Mouse (Mus musculus) cerebellum, adult 11-12 months (tissue): ENCODE measurements around the gene Ppard.

ENCODE experiments used
- DNase-seq: peaks from one replicate; pipeline ENCODE4 v3.0.0; 2022

Ppard gene

DNA sequence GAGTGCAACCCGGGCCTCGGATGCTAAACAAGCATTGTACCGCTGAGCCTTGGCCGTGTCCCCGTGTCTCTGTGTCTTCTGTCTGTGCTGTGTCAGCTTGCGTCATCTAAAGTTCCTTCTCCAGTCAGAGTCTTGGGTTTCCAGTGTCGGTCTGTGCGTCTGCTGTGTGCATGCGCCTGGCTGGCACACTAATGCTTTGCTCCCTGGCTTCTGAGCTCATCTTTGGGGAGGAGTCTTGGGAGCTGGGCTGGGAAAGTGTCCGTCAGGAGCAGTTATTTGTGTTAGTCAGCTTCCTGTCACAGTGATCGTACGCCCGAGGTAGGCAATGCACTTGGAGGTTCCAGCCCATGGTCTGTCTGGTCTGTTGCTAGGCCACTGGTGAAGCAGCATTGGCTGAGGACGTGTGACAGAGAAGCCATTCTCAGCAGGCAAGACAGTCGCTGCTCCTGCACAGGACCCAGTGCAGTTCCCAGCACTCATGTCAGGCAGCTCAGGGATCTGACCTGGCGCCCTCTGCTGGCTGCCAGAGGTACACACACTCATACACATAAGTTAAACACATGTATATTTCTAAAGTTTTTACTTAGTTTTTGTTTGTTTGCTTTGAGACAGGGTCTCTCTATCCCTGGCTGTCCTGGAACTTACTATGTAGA is 27.5 kb downstream of the Ppard start:
- DNase-seq = no peak

- no peak for DNase-seq
These were observed 28.0 kb downstream of the Ppard start for GRCm38 (mm10) chr17:28260543-28260909.

- DNase-seq = no peak
These were observed 29.3 kb downstream of the Ppard start for GRCm38 (mm10) chr17:28261795-28262194.

DNA sequence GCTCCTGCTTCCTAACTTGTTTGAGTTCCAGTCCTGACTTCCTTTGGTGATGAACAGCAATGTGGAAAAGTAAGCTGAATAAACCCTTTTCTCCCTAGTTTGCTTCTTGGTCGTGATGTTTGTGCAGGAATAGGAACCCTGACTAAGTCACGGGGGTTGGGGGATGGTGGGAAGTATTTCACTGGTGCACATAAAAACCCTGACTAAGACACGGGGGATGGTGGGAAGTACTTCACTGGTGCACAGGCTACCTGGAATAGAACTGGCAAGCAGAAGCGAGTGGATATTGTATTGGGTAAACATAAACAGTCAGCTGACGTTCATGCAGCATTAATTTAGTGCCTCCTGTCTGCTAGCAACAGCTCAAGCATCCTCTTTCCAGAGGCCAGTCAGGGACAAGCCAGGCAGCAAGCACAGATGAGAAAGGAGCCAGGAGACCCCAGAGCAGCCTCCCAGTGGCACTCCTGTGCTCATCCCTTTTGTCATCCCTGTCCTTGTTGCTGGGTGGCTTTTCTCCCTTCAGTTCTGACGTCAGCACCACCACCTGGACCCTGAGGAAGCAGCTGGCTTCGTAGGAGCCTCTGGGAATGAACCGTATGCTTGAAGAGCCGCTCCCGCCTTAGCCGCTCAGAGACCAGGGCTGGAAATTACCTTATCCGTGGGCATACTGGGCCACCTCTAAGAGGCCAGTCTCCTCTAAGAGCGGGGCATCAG is 30.8 kb downstream of the Ppard start:
- DNase-seq = no peak

- no peak for DNase-seq
These were observed 34.8 kb downstream of the Ppard start for GRCm38 (mm10) chr17:28267251-28267650.

DNA sequence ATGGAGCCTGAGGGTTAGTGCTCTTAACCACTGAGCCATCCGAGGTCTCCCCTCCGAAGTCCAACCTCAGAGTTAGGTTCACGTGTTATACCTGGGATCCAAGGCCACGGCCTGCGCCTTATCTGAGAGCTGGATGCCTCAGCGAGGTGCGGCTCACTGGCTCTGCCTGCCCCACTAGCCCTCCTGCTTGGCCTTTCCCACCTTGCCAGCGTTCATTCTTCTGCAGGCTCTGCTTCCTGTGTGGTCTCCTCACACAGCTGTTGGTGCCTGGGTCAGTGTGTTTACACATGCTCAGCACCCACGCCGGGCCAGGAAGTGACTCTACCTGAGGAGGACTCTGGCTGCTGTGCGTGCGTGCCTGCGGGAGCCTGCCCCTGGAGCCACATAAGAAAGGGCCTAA is 37.7 kb downstream of the Ppard start:
- no peak for DNase-seq

- no peak for DNase-seq
These were observed 39.2 kb downstream of the Ppard start for GRCm38 (mm10) chr17:28271537-28272266.

GRCm38 (mm10) chr17:28272281-28272680 is 39.8 kb downstream of the Ppard start:
- DNase-seq = no peak

GRCm38 (mm10) chr17:28272837-28273236 is 40.3 kb downstream of the Ppard start:
- no peak for DNase-seq

DNA sequence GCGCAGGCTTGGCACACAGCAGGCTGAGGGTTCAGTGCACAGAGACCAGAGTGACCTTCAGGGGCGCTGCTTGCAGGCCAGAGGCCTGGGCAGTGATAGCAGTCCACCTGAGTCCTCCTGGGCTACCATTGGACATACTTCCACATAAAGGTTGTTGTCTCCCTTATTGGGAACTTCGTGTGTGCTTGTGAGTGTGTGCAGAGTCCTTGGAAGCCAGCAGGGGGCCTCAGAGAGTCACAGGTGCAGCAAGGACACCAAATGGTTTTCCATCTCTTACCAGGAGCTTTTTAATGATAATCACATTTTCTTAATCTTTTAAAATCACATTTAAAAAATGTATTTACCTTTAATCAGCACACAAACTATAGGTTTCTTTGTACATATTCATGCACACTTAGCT is 42.2 kb downstream of the Ppard start:
- no peak for DNase-seq

- no peak for DNase-seq
These were observed 44.7 kb downstream of the Ppard start for GRCm38 (mm10) chr17:28277226-28277625.

DNA sequence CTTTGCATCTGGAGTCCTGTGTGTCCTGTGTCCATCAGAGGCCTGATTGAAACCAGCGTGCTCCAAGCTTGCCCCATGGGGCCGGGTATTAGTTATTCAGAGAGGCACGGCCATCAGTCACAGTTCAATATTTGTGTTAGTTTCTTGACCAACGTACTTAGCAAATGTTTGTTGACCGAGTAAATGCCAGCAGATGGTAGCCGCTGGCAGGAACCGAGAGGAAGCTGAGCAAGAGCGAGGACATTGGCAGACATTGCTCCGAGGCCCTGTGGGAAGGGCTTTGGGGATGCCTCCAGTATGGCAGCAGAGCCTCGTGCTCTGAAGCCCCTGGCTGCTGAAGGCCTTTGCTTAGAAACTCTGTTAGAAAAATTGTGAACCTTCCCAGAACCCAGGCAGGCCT is 45.2 kb downstream of the Ppard start:
- DNase-seq = no peak

GRCm38 (mm10) chr17:28278156-28278555 is 45.7 kb downstream of the Ppard start:
- DNase-seq = no peak

DNA sequence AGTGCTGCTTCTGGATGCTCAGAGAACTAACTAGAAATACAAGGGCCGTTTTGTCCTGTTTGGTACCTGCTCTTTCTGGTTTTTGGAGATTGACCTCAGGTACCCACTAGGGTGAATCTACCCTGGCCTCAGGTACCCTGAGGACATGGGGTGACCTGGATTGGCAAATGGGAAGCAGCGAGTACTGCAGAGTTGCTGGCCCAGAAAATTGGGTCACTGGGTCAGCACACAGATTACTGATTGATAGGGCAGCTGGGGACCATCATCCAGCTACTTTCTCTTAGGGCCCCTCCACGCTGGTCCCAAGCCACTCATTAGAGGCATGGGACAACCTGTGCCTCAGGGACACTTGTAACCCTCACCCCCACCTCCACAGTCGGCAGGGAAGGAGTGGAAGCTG is 46.7 kb downstream of the Ppard start:
- no peak for DNase-seq

DNA sequence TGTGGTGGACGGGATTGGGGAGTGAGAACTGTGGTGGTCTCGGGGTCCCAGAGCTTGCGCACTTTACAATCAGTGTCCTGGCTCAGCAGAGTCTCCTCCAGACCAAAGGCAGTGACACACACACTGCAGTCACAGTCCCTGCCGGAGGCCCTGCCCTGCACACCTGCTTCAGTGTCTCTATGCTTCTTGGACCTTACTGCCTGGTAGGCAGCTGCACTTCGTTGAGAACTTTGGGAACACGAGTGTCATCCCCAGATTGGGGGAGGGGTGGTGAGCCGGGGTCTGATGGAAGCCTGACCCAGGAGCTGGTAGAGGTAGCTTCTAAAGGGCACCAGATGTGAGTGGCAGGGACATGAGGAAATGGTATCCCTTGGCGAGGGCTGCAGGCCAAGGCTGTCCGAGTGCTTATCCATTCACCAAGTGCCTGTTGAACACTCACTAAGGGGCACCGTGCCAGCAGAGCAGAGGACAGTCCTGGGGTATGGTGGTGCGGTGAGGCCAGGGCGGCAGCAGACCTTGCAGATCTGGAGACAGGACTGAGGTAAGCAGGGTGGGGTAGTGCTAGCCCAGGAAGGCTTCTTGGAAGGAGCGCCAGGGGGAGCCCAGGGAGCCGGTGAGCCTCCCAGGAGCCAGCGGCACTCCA is 47.4 kb downstream of the Ppard start:
- DNase-seq = no peak

DNA sequence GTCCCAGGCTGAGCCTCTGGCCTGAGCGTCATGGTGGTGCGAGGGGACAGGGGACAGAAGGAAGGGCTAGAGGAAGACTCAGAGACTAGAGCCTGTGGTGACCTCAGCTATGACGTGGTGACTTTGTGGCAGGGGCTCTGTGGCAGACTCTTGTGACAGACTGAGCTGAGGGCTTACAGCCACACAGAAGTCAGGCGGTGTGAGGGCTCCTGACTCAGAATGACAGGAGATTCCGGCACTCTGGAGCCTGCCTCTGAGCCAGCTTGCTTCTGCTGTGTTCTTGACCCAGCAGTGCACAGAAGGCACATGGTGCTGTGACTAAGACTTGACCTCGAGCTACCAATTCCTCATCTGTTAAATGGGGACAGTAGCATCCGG is 47.9 kb downstream of the Ppard start:
- no peak for DNase-seq

DNA sequence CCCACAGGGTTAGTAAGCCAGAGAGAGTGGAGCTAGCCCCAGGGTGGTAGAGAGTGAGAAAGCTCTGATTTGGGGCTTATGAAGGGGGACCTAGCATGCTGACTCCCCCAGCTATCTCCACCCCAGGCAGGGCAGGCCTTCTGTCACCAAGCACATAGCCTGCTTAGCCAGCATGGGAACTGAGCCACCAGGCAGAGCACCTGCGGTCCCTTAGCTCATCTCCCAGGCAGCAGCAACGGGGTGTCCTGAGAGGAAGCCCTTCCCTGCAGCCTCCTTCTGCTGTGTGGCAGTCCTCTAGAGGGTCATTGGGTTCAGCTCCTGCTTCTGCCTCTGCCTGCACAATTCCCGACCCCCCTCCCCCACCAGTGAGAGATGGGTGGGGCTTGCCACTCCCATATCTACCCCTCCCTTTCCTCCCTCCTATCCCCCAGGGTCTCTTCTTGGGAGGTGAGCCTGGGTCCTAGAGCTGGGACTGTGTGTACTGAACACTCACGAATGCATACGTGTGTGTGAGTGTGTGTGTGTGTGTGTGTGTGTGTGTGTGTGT is 48.4 kb downstream of the Ppard start:
- no peak for DNase-seq

- DNase-seq = no peak
These were observed 49.5 kb downstream of the Ppard start for GRCm38 (mm10) chr17:28281866-28282441.

- no peak for DNase-seq
These were observed 50.7 kb downstream of the Ppard start for GRCm38 (mm10) chr17:28283199-28283598.

DNA sequence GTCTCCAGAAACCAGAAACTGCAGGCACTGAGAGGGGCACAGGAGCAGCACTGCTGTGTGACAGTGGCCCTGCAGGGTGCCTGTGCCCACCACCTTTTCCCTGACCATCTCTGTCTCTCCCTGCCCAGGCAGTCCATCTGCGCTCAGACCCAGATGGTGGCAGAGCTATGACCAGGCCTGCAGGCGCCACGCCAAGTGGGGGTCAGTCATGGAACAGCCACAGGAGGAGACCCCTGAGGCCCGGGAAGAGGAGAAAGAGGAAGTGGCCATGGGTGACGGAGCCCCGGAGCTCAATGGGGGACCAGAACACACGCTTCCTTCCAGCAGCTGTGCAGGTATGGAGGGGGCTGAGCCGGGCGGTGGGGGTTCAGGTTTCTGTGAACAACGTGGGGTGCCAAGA is 53.6 kb downstream of the Ppard start:
- DNase-seq = no peak

GRCm38 (mm10) chr17:28286964-28287363 is 54.5 kb downstream of the Ppard start:
- DNase-seq = no peak

GRCm38 (mm10) chr17:28287578-28287977 is 55.1 kb downstream of the Ppard start:
- no peak for DNase-seq

GRCm38 (mm10) chr17:28287980-28288379 is 55.5 kb downstream of the Ppard start:
- no peak for DNase-seq
